Mouse (Mus musculus) embryonic facial prominence, embryonic 15.5 days (tissue): ENCODE measurements at regions not wholly inside any gene's neighbourhood (a gene's known extent, or its start where the extent isn't known, plus 50 kb on each side); places are given as distances from the start of the nearest gene placed in this dataset.

ENCODE experiments used
- ATAC-seq: fragments of 200-750 bp; cut with Nextera tagmentation; 2 replicates; pipeline ENCODE4 v1.8.0; 2017; ENCODE audit warnings: low read depth, moderate TSS enrichment; ENCODE audit not compliant: insufficient number of reproducible peaks, low FRiP score, low TSS enrichment
- H3K27ac ChIP-seq: fragments of 300-500 bp; sonication (generic); replicated peaks from 2 replicates; pipeline ENCODE4 v1.5.1; 2015; ENCODE audit warnings: mild to moderate bottlenecking, inconsistent platforms
- H3K27me3 ChIP-seq: fragments of 300-500 bp; sonication (generic); 2 replicates; pipeline ENCODE4 v1.6.1; 2015; ENCODE audit warnings: inconsistent platforms
- H3K36me3 ChIP-seq: fragments of 300-500 bp; sonication (generic); 2 replicates; pipeline ENCODE4 v1.6.1; 2015; ENCODE audit warnings: mild to moderate bottlenecking, inconsistent platforms
- H3K4me1 ChIP-seq: fragments of 300-500 bp; sonication (generic); 2 replicates; pipeline ENCODE4 v1.6.1; 2015; ENCODE audit warnings: inconsistent platforms
- H3K4me2 ChIP-seq: fragments of 300-500 bp; sonication (generic); replicated peaks from 2 replicates; pipeline ENCODE4 v1.6.1; 2015; ENCODE audit warnings: mild to moderate bottlenecking, inconsistent platforms
- H3K4me3 ChIP-seq: fragments of 300-500 bp; sonication (generic); replicated peaks from 2 replicates; pipeline ENCODE4 v1.5.1; 2015; ENCODE audit warnings: mild to moderate bottlenecking, inconsistent platforms
- H3K9ac ChIP-seq: fragments of 300-500 bp; sonication (generic); 2 replicates; pipeline ENCODE4 v1.6.1; 2015; ENCODE audit warnings: inconsistent platforms
- H3K9me3 ChIP-seq: fragments of 300-500 bp; sonication (generic); replicated peaks from 2 replicates; pipeline ENCODE4 v1.6.1; 2016; ENCODE audit warnings: inconsistent platforms
- WGBS: fragments of 180-500 bp; shearing (Covaris S2); methylation state at CpG from one replicate; pipeline ENCODE4 v1.1.7; 2015; 5-methylcytosine and 5-hydroxymethylcytosine counted together

GRCm38 (mm10) chr2:159401421-159402100 is 607.0 kb downstream of the Dhx35 start:
- 29% methylated on average over 9 of the region's 9 CpGs for WGBS
- Histone ChIP-seq H3K9me3 (no peaks in the 10 kb centered on the region), H3K4me1 (peaks cover 4% of the 10 kb centered on the region; the same call in 1 of the 2 replicates), H3K27me3 (0 out of 2 replicates have a peak, but pooled peaks cover 6% of the 10 kb centered on the region), H3K36me3 (no peaks in the 10 kb centered on the region), H3K4me2 (no peak overlapping the region), H3K9ac (no peak overlapping the region), H3K4me3 (no peak overlapping the region), H3K27ac (no peak overlapping the region)
- ATAC-seq = no peak

- H3K27ac ChIP-seq = no peak overlapping the region
- no peaks in the 10 kb centered on the region for H3K36me3 ChIP-seq
- H3K27me3 ChIP-seq = no peaks in the 10 kb centered on the region
- H3K9me3 ChIP-seq = no peaks in the 10 kb centered on the region
- H3K4me1 ChIP-seq = peaks cover 4% of the 10 kb centered on the region; the same call in 1 of the 2 replicates
- H3K4me2 ChIP-seq = no peak overlapping the region
- WGBS = 21% methylated on average over 1 of the region's 1 CpGs
- no peak overlapping the region for H3K4me3 ChIP-seq
- no peak overlapping the region for H3K9ac ChIP-seq
- no peak for ATAC-seq
These were observed 610.3 kb downstream of the Dhx35 start for GRCm38 (mm10) chr2:159404940-159405339.

- no peak for ATAC-seq
- no peaks in the 10 kb centered on the region for H3K27me3 ChIP-seq
- 43% methylated on average over 1 of the region's 1 CpGs for WGBS
- no peaks in the 10 kb centered on the region for H3K36me3 ChIP-seq
- no peak overlapping the region for H3K4me3 ChIP-seq
- H3K4me1 ChIP-seq = no peaks in the 10 kb centered on the region
- no peak overlapping the region for H3K27ac ChIP-seq
- no peaks in the 10 kb centered on the region for H3K9me3 ChIP-seq
- H3K4me2 ChIP-seq = no peak overlapping the region
- no peak overlapping the region for H3K9ac ChIP-seq
These were observed 620.0 kb downstream of the Dhx35 start for GRCm38 (mm10) chr2:159414599-159414998.

- no peak overlapping the region for H3K4me2 ChIP-seq
- 61% methylated on average over 7 of the region's 7 CpGs for WGBS
- H3K27ac ChIP-seq = no peak overlapping the region
- ATAC-seq = no peak
- no peak overlapping the region for H3K4me3 ChIP-seq
- no peaks in the 10 kb centered on the region for H3K36me3 ChIP-seq
- H3K4me1 ChIP-seq = no peaks in the 10 kb centered on the region
- no peaks in the 10 kb centered on the region for H3K9me3 ChIP-seq
- no peaks in the 10 kb centered on the region for H3K27me3 ChIP-seq
- H3K9ac ChIP-seq = no peak overlapping the region
These were observed 623.8 kb downstream of the Dhx35 start for GRCm38 (mm10) chr2:159418371-159418940.

- H3K4me2 ChIP-seq = no peak overlapping the region
- 0 out of 2 replicates have a peak, but pooled peaks cover 3% of the 10 kb centered on the region for H3K4me1 ChIP-seq
- no peak for ATAC-seq
- H3K27me3 ChIP-seq = no peaks in the 10 kb centered on the region
- no peaks in the 10 kb centered on the region for H3K9me3 ChIP-seq
- H3K27ac ChIP-seq = no peak overlapping the region
- WGBS = 49% methylated on average over 7 of the region's 7 CpGs
- no peak overlapping the region for H3K9ac ChIP-seq
- no peaks in the 10 kb centered on the region for H3K36me3 ChIP-seq
- H3K4me3 ChIP-seq = no peak overlapping the region
These were observed 627.8 kb downstream of the Dhx35 start for GRCm38 (mm10) chr2:159422281-159422937.

- H3K4me2 ChIP-seq = no peak overlapping the region
- H3K4me3 ChIP-seq = no peak overlapping the region
- no peaks in the 10 kb centered on the region for H3K9me3 ChIP-seq
- H3K9ac ChIP-seq = no peak overlapping the region
- ATAC-seq = no peak
- WGBS = 32% methylated on average over 1 of the region's 1 CpGs
- 0 out of 2 replicates have a peak, but pooled peaks cover 8% of the 10 kb centered on the region for H3K4me1 ChIP-seq
- no peak overlapping the region for H3K27ac ChIP-seq
- no peaks in the 10 kb centered on the region for H3K27me3 ChIP-seq
- no peaks in the 10 kb centered on the region for H3K36me3 ChIP-seq
These were observed 633.6 kb downstream of the Dhx35 start for GRCm38 (mm10) chr2:159428201-159428600.

GRCm38 (mm10) chr2:159430577-159431329 is 636.1 kb downstream of the Dhx35 start:
- ATAC-seq = no peak

GRCm38 (mm10) chr2:159438961-159439360 is 644.4 kb downstream of the Dhx35 start:
- WGBS = 78% methylated on average over 6 of the region's 6 CpGs
- H3K27me3 ChIP-seq = no peaks in the 10 kb centered on the region
- no peak overlapping the region for H3K9ac ChIP-seq
- no peaks in the 10 kb centered on the region for H3K9me3 ChIP-seq
- ATAC-seq = no peak
- no peaks in the 10 kb centered on the region for H3K36me3 ChIP-seq
- H3K27ac ChIP-seq = no peak overlapping the region
- H3K4me2 ChIP-seq = no peak overlapping the region
- no peaks in the 10 kb centered on the region for H3K4me1 ChIP-seq
- H3K4me3 ChIP-seq = no peak overlapping the region

More at GRCm38 (mm10) chr2:159430577-159431329, 636.1 kb downstream of the Dhx35 start:
- H3K9me3 ChIP-seq = no peaks in the 10 kb centered on the region
- no peak overlapping the region for H3K4me2 ChIP-seq
- H3K4me1 ChIP-seq = 0 out of 2 replicates have a peak, but pooled peaks cover 7% of the 10 kb centered on the region
- no peaks in the 10 kb centered on the region for H3K36me3 ChIP-seq
- WGBS = 59% methylated on average over 5 of the region's 5 CpGs
- no peak overlapping the region for H3K4me3 ChIP-seq
- H3K27ac ChIP-seq = no peak overlapping the region
- H3K9ac ChIP-seq = no peak overlapping the region
- no peaks in the 10 kb centered on the region for H3K27me3 ChIP-seq

GRCm38 (mm10) chr2:159443581-159443980 is 649.0 kb downstream of the Dhx35 start:
- H3K4me3 ChIP-seq = no peak overlapping the region
- H3K9ac ChIP-seq = no peak overlapping the region
- H3K27ac ChIP-seq = no peak overlapping the region
- 18% methylated on average over 8 of the region's 8 CpGs for WGBS
- no peaks in the 10 kb centered on the region for H3K36me3 ChIP-seq
- no peak for ATAC-seq
- H3K9me3 ChIP-seq = no peaks in the 10 kb centered on the region
- no peak overlapping the region for H3K4me2 ChIP-seq
- no peaks in the 10 kb centered on the region for H3K4me1 ChIP-seq
- H3K27me3 ChIP-seq = no peaks in the 10 kb centered on the region

- no peak overlapping the region for H3K9ac ChIP-seq
- no peak overlapping the region for H3K27ac ChIP-seq
- H3K27me3 ChIP-seq = no peaks in the 10 kb centered on the region
- H3K4me1 ChIP-seq = no peaks in the 10 kb centered on the region
- 55% methylated on average over 5 of the region's 5 CpGs for WGBS
- ATAC-seq = no peak
- H3K36me3 ChIP-seq = no peaks in the 10 kb centered on the region
- H3K4me3 ChIP-seq = no peak overlapping the region
- H3K4me2 ChIP-seq = no peak overlapping the region
- H3K9me3 ChIP-seq = no peaks in the 10 kb centered on the region
These were observed 651.8 kb downstream of the Dhx35 start for GRCm38 (mm10) chr2:159446434-159446833.

- Histone ChIP-seq H3K4me3 (no peak overlapping the region), H3K4me2 (no peak overlapping the region), H3K9ac (no peak overlapping the region), H3K27ac (no peak overlapping the region), H3K4me1 (no peaks in the 10 kb centered on the region), H3K9me3 (no peaks in the 10 kb centered on the region), H3K36me3 (no peaks in the 10 kb centered on the region), H3K27me3 (no peaks in the 10 kb centered on the region)
- WGBS = 70% methylated on average over 5 of the region's 5 CpGs
- no peak for ATAC-seq
These were observed 652.3 kb downstream of the Dhx35 start for GRCm38 (mm10) chr2:159446886-159447285.
